Mouse (Mus musculus) testis, adult 2 months (tissue): ENCODE measurements at regions not wholly inside any gene's neighbourhood (a gene's known extent, or its start where the extent isn't known, plus 50 kb on each side); places are given as distances from the start of the nearest gene placed in this dataset.

ENCODE experiments used
- H3K27ac ChIP-seq: fragments of 200-500 bp; 2 replicates; pipeline ENCODE4 v1.5.1; 2012; ENCODE audit warnings: low read depth, low read length; ENCODE audit not compliant: control insufficient read depth, insufficient read depth
- H3K27me3 ChIP-seq: fragments of 200-500 bp; 2 replicates; pipeline ENCODE4 v1.6.1; 2012; ENCODE audit warnings: mild to moderate bottlenecking, low read length, moderate library complexity; ENCODE audit not compliant: control insufficient read depth, insufficient read depth
- H3K36me3 ChIP-seq: fragments of 200-500 bp; 2 replicates; pipeline ENCODE4 v1.6.1; 2012; ENCODE audit warnings: mild to moderate bottlenecking, low read length; ENCODE audit not compliant: control insufficient read depth, insufficient read depth
- H3K4me1 ChIP-seq: fragments of 200-500 bp; 2 replicates; pipeline ENCODE4 v1.6.1; 2012; ENCODE audit warnings: low read length; ENCODE audit not compliant: control insufficient read depth, insufficient read depth
- H3K4me3 ChIP-seq: fragments of 200-500 bp; 2 replicates; pipeline ENCODE4 v1.5.1; 2012; ENCODE audit warnings: low read depth, mild to moderate bottlenecking, low read length, moderate library complexity, mixed read lengths; ENCODE audit not compliant: control insufficient read depth
- CTCF ChIP-seq: fragments of 200-500 bp; IDR thresholded peaks from 2 replicates; pipeline ENCODE4 v1.5.1; 2012; ENCODE audit warnings: low read depth, mild to moderate bottlenecking, inconsistent platforms, low read length, moderate library complexity; ENCODE audit not compliant: control insufficient read depth, insufficient read depth, insufficient replicate concordance
- POLR2A ChIP-seq: fragments of 200-500 bp; IDR thresholded peaks from 2 replicates; pipeline ENCODE4 v1.6.1; 2012; ENCODE audit warnings: low read depth, mild to moderate bottlenecking, inconsistent platforms, low read length, moderate library complexity; ENCODE audit not compliant: control insufficient read depth

DNA sequence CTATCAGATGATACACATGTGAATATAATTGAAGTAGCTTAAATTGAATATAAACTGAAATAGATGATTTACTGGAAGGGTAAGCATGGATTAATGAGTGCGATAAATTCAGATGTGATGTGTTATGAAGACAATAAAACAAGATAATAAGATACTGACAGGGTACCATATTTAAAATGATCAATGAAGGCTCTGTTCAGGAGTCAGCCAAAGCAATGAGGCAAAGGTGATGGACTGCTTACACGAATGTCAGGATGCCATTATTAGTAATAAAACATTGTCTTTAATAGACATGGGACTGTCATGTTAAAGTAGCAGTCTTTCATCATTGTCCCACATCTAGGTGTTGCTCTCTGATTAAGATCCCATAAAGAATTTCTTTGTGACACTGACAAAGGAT is 263.1 kb upstream of the Ano5 start:
- Histone ChIP-seq H3K4me3 (no peak overlapping the region), H3K36me3 (no peaks in the 10 kb centered on the region), H3K27me3 (no peaks in the 10 kb centered on the region), H3K27ac (no peak overlapping the region), H3K4me1 (no peaks in the 10 kb centered on the region)
- TF ChIP-seq POLR2A: no peak
- no peak for TF ChIP-seq CTCF

GRCm38 (mm10) chr7:51254461-51254860 is 256.4 kb upstream of the Ano5 start:
- H3K27me3 ChIP-seq: no peaks in the 10 kb centered on the region
- no peaks in the 10 kb centered on the region for H3K36me3 ChIP-seq
- H3K4me1 ChIP-seq: no peaks in the 10 kb centered on the region
- TF ChIP-seq POLR2A (no peak), CTCF (no peak)
- no peak overlapping the region for H3K4me3 ChIP-seq
- no peak overlapping the region for H3K27ac ChIP-seq

DNA sequence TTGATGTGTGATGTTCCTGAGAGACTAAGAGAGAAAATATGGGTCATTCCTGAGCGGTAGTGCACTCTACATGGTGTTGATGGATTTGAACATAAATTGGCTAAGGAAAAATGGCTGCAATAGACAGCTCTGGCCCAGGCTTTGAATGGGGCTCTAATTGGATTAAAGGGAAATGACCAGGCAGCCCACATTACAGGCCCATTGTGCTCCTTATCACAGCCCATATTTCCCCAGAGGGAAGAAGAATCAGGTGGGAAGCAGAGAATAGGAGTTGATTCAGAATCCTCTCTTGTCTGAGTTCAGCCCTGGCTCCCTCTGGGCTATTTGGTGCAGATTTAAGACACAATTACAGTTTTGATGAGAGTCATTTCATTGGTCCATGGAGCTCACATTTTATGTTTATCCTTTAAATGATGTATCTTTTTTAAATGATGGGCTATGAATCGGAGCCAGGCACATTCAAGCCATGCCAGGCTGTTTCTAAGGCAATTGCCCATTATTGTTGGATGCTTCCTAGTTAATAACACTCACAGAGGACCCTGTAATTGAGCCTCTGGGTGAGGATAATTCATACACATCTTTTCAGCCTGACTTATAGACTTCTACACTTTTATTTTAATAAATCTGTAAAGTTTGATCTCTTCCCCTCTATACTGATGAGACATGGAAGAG is 251.5 kb upstream of the Ano5 start:
- TF ChIP-seq POLR2A: no peak
- H3K36me3 ChIP-seq: no peaks in the 10 kb centered on the region
- no peaks in the 10 kb centered on the region for H3K27me3 ChIP-seq
- H3K4me1 ChIP-seq: no peaks in the 10 kb centered on the region
- H3K4me3 ChIP-seq: no peak overlapping the region
- no peak overlapping the region for H3K27ac ChIP-seq

DNA sequence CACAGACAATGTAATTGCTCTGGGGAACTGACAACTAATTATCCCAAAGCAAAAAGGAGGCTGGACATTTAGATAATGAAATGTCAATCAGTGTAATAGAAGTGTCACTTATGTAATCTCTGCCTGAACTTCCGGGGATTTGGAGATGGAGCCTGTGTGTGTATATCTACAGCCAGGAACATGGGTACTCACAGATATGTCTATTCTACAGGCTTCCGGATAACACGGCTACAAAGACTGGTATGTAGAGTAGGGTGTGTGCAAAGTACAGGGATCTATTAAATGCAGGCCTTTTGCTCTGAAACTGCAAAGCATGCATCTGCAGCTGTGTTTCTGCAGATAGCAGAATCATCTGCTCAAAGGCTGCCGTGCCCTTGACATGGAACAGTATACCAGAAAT is 246.7 kb upstream of the Ano5 start:
- Histone ChIP-seq H3K4me3 (no peak overlapping the region), H3K36me3 (no peaks in the 10 kb centered on the region), H3K27ac (no peak overlapping the region), H3K4me1 (no peaks in the 10 kb centered on the region), H3K27me3 (no peaks in the 10 kb centered on the region)
- no peak for TF ChIP-seq POLR2A
- no peak for TF ChIP-seq CTCF

- no peak for TF ChIP-seq POLR2A
- TF ChIP-seq CTCF: no peak
- H3K4me3 ChIP-seq: no peak overlapping the region
- H3K36me3 ChIP-seq: no peaks in the 10 kb centered on the region
- H3K27me3 ChIP-seq: no peaks in the 10 kb centered on the region
- no peaks in the 10 kb centered on the region for H3K4me1 ChIP-seq
- H3K27ac ChIP-seq: no peak overlapping the region
These were observed 244.9 kb upstream of the Ano5 start for GRCm38 (mm10) chr7:51265896-51266295.

- Histone ChIP-seq H3K4me1 (no peaks in the 10 kb centered on the region), H3K27me3 (no peaks in the 10 kb centered on the region), H3K4me3 (no peak overlapping the region), H3K36me3 (no peaks in the 10 kb centered on the region), H3K27ac (no peak overlapping the region)
- TF ChIP-seq POLR2A: no peak
These were observed 243.9 kb upstream of the Ano5 start for GRCm38 (mm10) chr7:51266879-51267278.

DNA sequence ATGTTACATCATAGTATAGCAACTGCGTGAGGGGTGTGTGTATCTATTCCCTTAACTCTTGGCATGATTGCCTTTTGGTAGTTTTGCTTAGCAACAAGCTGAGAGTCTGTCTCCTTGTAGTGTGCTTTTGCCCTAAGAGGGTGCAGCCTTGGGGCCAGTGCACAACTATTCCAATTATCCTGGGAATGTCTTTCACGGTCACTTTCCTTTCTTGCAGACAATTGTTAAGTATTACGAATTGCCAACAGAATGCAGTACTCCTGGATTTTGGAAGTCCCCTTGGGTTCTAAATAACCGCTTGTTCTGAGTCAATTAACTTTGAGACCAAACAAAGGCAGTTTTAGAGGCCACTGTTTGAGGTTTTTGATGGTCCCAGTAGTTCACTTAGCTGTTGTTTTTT is 242.1 kb upstream of the Ano5 start:
- H3K4me3 ChIP-seq: no peak overlapping the region
- H3K27ac ChIP-seq: no peak overlapping the region
- no peaks in the 10 kb centered on the region for H3K4me1 ChIP-seq
- H3K27me3 ChIP-seq: no peaks in the 10 kb centered on the region
- no peaks in the 10 kb centered on the region for H3K36me3 ChIP-seq
- TF ChIP-seq CTCF (no peak), POLR2A (no peak)

DNA sequence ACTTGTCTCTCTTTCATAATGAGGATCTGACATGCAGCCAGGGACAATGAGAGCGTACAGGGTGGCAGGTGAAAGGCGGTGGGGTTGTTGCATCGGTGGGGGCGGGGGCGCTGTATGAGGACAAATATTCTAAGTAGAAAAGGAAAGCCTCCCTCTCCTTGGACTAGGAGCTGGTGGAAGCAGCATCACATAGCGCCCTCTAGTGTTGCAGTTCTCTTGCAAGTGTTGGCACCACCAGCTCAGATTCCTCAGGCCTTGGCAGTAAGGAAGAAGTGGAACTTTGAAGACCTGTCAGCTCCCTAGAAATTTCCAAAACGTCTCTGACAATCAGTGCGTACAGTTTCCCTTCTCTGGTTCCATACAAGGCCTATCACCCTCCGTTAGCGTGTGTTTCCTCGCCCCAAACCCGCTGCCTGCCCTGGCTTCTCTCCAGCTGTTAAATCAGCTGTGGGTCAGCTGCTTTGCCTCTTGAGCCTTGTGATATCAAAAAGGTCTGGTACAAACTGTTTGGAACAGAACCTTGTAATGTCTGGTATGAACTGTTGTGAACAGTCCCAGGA is 240.2 kb upstream of the Ano5 start:
- Histone ChIP-seq H3K27ac (no peak overlapping the region), H3K4me3 (no peak overlapping the region), H3K36me3 (no peaks in the 10 kb centered on the region), H3K27me3 (no peaks in the 10 kb centered on the region), H3K4me1 (no peaks in the 10 kb centered on the region)
- TF ChIP-seq POLR2A: no peak
- TF ChIP-seq CTCF: peak; percentile 57; the same call in 1 of the 2 replicates
